In genomic region chr10:108172817-108173563, GRCm38 (mm10) we compare ENCODE assay signal across 15 mouse cellular contexts. TPM values are rescaled to one million over a fixed set of nuclear protein-coding genes. Genes with fewer than 3 reads are reported as not detected.
DNase-seq lines count a peak whose midpoint lies in the region; ATAC-seq and TF ChIP-seq lines count a peak whose summit lies in the region.
"Had no signal": no experiment of that assay in that cellular context is flagged by ENCODE, and none has a peak within 500 bp of the region (broad histone marks: within the 10 kb centered on the region; RNA-seq: fewer than 3 reads in every experiment).

No protein-coding gene starts in this region.

- H3K4me3 ChIP-seq in stomach, embryonic 15.5 days (replicated peaks), result no peak overlapping the region
- no peak overlapping the region for H3K4me3 ChIP-seq in stomach, postnatal 0 days (ENCODE audit: low read depth, low read length)
- H3K4me3 ChIP-seq in kidney, embryonic 14.5 days (ENCODE audit: low read length), result no peak overlapping the region

- no peak overlapping the region for H3K9ac ChIP-seq in stomach, embryonic 15.5 days
- H3K9ac ChIP-seq in stomach, postnatal 0 days (ENCODE audit: low read length), result no peak overlapping the region
- no peak overlapping the region for H3K9ac ChIP-seq in kidney, embryonic 14.5 days (ENCODE audit: low read depth, low read length)
- H3K9ac ChIP-seq: forebrain, postnatal 0 days; hindbrain, embryonic 14.5 days had no signal

- H3K27ac ChIP-seq in stomach, embryonic 15.5 days, result 0 out of 2 replicates have a peak overlapping the region, but pooled peaks have one; percentile 26
- H3K27ac ChIP-seq in stomach, postnatal 0 days (replicated peaks), result no peak overlapping the region
- H3K27ac ChIP-seq in kidney, embryonic 14.5 days (ENCODE audit: low read depth, low read length), result no peak overlapping the region
- H3K27ac ChIP-seq: hindbrain, embryonic 14.5 days had no signal

- 52% methylated on average over 6 of the region's 6 CpGs for WGBS in stomach, embryonic 15.5 days
- 50% methylated on average over 6 of the region's 6 CpGs for WGBS in stomach, postnatal 0 days
- WGBS in kidney, embryonic 14.5 days, result 62% methylated on average over 6 of the region's 6 CpGs

- H3K4me2 ChIP-seq in stomach, embryonic 15.5 days, result no peak overlapping the region
- no peak overlapping the region for H3K4me2 ChIP-seq in stomach, postnatal 0 days (replicated peaks; ENCODE audit: low read depth)
- H3K4me2 ChIP-seq in kidney, embryonic 14.5 days (replicated peaks; ENCODE audit: low read depth, low read length), result no peak overlapping the region
- H3K4me2 ChIP-seq: hindbrain, embryonic 14.5 days had no signal

- no peak for TF ChIP-seq EP300 in stomach, postnatal 0 days (optimal IDR thresholded peaks at IDR 0.05)

- no peak for ATAC-seq in stomach, embryonic 15.5 days (ENCODE audit: insufficient read depth, low FRiP score, low read depth)
- no peak for ATAC-seq in stomach, postnatal 0 days (ENCODE audit: low FRiP score, low TSS enrichment)
- ATAC-seq in inflammation-experienced regulatory T-cells, adult 6 months, result peak; percentile 32
- ATAC-seq in kidney, embryonic 14.5 days (ENCODE audit: low FRiP score, low TSS enrichment), result no peak
- ATAC-seq: forebrain, postnatal 0 days had no signal

- H3K9me3 ChIP-seq in stomach, embryonic 15.5 days, result no peaks in the 10 kb centered on the region
- H3K9me3 ChIP-seq in stomach, postnatal 0 days (ENCODE audit: control insufficient read depth, low read length), result no peaks in the 10 kb centered on the region
- no peaks in the 10 kb centered on the region for H3K9me3 ChIP-seq in kidney, embryonic 14.5 days (ENCODE audit: control insufficient read depth, low read length)

- TF ChIP-seq CTCF in stomach, postnatal 0 days (IDR thresholded peaks at IDR 0.05; ENCODE audit: low read depth), result no peak

- H3K36me3 ChIP-seq in stomach, embryonic 15.5 days, result no peaks in the 10 kb centered on the region
- no peaks in the 10 kb centered on the region for H3K36me3 ChIP-seq in stomach, postnatal 0 days (ENCODE audit: control insufficient read depth, insufficient read depth, low read length)
- H3K36me3 ChIP-seq in kidney, embryonic 14.5 days (ENCODE audit: control insufficient read depth, insufficient read depth, low read length), result no peaks in the 10 kb centered on the region

- peaks cover 15% of the 10 kb centered on the region; the same call in 1 of the 2 replicates for H3K4me1 ChIP-seq in stomach, embryonic 15.5 days
- H3K4me1 ChIP-seq in stomach, postnatal 0 days (replicated peaks; ENCODE audit: control insufficient read depth, insufficient read depth), result 0 out of 2 replicates have a peak, but pooled peaks cover 4% of the 10 kb centered on the region
- 0 out of 2 replicates have a peak, but pooled peaks cover 6% of the 10 kb centered on the region for H3K4me1 ChIP-seq in kidney, embryonic 14.5 days (ENCODE audit: control insufficient read depth, insufficient read depth, low read length)

- peak; percentile 36 to 40 for DNase-seq in adrenal gland, postnatal 36 days
- DNase-seq in adrenal gland, postnatal 4 days (ENCODE audit: low spot score in 2 of 2), result no peak
- no peak for DNase-seq in stomach, postnatal 0 days (ENCODE audit: low spot score)
- DNase-seq in frontal cortex, postnatal 10 days (ENCODE audit: low spot score in 2 of 2), result no peak
- no peak for DNase-seq in ovary, postnatal 14 days (ENCODE audit: low spot score)
- DNase-seq: forebrain, postnatal 0 days; kidney, postnatal 14 days; left cerebral cortex, postnatal 4 days; lung, postnatal 36 days; right cerebral cortex, postnatal 4 days; thymus, adult 18-20 months had no signal

- H3K27me3 ChIP-seq in stomach, embryonic 15.5 days (replicated peaks), result no peaks in the 10 kb centered on the region
- H3K27me3 ChIP-seq in stomach, postnatal 0 days (ENCODE audit: control insufficient read depth, insufficient read depth, low read length), result no peaks in the 10 kb centered on the region
- H3K27me3 ChIP-seq in kidney, embryonic 14.5 days (ENCODE audit: control insufficient read depth, insufficient read depth, low read length), result no peaks in the 10 kb centered on the region

RNA-seq across cellular contexts. Expression of gene Ppp1r12a, which starts 11.0 kb away (rescaled TPM):
- 100 to 1,000 TPM; 102 to 127 TPM for total RNA-seq in adrenal gland, postnatal 36 days (2021)
- total RNA-seq in adrenal gland, postnatal 4 days (2021), result 100 to 1,000 TPM; 112 to 122 TPM
- polyA plus RNA-seq in stomach, embryonic 15.5 days (2015; fragmentation: Nextera tagmentation; extraction: Ambion mirVana), result 107 and 108 TPM in 2 replicates
- 71.1 and 72.5 TPM in 2 replicates for polyA plus RNA-seq in stomach, postnatal 0 days (2015; fragmentation: Nextera tagmentation; extraction: Ambion mirVana)
- 100 to 1,000 TPM; 251 to 307 (median 255) TPM for polyA plus RNA-seq in inflammation-experienced regulatory T-cells, adult 6 months (2017; shearing (Covaris generic))
- 82.3 and 98.5 TPM in 2 replicates for polyA plus RNA-seq in kidney, embryonic 14.5 days (2014; fragmentation: Nextera tagmentation; extraction: Ambion mirVana)

Comparison
In these comparisons a context has a peak if more than half of its experiments do, and no peak if none do; other contexts are left out.
1. DNase-seq: peak in adrenal gland, postnatal 36 days (2 of 2); none in adrenal gland, postnatal 4 days (0 of 2), stomach, postnatal 0 days (single experiment), frontal cortex, postnatal 10 days (0 of 2) and ovary, postnatal 14 days (single experiment).